Mouse (Mus musculus): ENCODE measurements around the gene Ppp4r1. TPM values are rescaled to one million over a fixed set of nuclear protein-coding genes. Genes with fewer than 3 reads are reported as not detected.

The Ppp4r1 gene
- 51.0 and 58.0 TPM in 2 replicates for polyA plus RNA-seq (2014; fragmentation: Nextera tagmentation; extraction: Ambion mirVana)

DNA sequence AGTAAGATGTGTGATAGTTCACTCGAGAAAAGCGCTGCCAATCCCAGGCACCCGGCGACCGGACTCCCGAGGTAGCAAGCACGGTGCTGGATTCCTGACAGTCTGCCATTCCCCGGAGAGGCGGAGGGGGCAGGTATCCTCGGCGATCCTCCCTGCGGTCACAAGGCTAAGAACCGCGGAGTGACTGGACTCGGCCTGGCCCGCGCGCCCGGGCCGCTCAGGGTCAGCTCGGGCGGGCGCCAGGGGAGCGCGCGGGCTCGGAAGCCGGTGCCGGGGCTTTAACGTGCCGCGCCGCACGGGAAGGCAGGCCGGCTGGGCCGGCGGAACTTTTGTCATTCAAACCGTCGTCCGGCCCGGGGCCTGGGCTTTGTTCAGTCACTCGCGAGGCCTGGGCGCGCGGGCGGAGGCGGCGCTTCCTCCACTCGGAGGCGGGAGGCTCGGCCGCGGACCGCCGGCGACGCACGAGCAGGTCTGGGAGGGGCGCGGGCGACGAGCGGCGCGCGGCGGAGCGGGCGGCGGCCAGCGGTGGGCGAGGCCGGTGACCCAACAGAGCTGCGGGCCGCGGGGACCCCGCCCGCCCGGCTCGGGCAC lies at the start of gene Ppp4r1:
Gene Ppp4r1 (plus strand): TSS at position 23 of the 591 bp plus-strand sequence.
- H3K9ac ChIP-seq (ENCODE audit: low read length): peak within 1 kb of the TSS; percentile 99
- no peaks in the 10 kb centered on the region for H3K36me3 ChIP-seq (ENCODE audit: control insufficient read depth, insufficient read depth, low read length)
- H3K4me2 ChIP-seq: peak within 1 kb of the TSS; percentile 69
- DNase-seq (ENCODE audit: low spot score, missing footprints): peak; percentile 97
- peaks cover 11% of the 10 kb centered on the region for H3K4me1 ChIP-seq (ENCODE audit: control insufficient read depth, insufficient read depth, low read length)
- H3K27me3 ChIP-seq (ENCODE audit: control insufficient read depth, insufficient read depth, low read length): no peaks in the 10 kb centered on the region
- no peaks in the 10 kb centered on the region; the same call in 1 of the 2 replicates for H3K9me3 ChIP-seq (ENCODE audit: control insufficient read depth, low read length)
- H3K27ac ChIP-seq (ENCODE audit: low read depth, low read length): peak within 1 kb of the TSS; percentile 99
- under 1% methylated on average over 51 of the region's 81 CpGs for WGBS
- peak; percentile 88 for ATAC-seq (ENCODE audit: low FRiP score)
- peak within 1 kb of the TSS; percentile 95 for H3K4me3 ChIP-seq (ENCODE audit: low read depth, low read length)

DNA sequence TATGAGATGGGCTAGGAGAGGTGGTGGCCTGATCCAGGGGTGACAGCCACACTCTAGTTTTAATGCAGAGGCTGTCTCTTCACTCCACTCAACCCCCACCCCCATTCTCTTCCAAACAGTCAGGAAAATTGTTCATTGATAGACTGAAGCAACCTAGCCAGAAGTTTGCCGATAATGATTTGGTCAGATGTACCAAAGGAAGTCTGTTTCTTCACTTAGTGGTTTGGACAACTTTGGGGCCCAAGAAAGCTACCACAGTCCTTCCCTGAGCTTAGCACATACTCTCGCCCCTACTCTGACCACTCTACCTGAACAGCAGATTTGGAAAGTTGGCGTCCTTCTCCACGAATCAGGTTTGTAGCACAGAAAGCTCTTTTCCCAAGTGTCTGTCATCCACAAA lies 49.7 kb upstream of the Ppp4r1 start:
- Histone ChIP-seq H3K27me3 (ENCODE audit: control insufficient read depth, insufficient read depth, low read length) (no peaks in the 10 kb centered on the region), H3K27ac (ENCODE audit: low read depth, low read length) (no peak overlapping the region), H3K9ac (ENCODE audit: low read length) (no peak overlapping the region), H3K9me3 (ENCODE audit: control insufficient read depth, low read length) (no peaks in the 10 kb centered on the region), H3K36me3 (ENCODE audit: control insufficient read depth, insufficient read depth, low read length) (no peaks in the 10 kb centered on the region), H3K4me1 (ENCODE audit: control insufficient read depth, insufficient read depth, low read length) (no peaks in the 10 kb centered on the region), H3K4me3 (ENCODE audit: low read depth, low read length) (no peak overlapping the region), H3K4me2 (no peak overlapping the region)
- ATAC-seq (ENCODE audit: low FRiP score): no peak
- 85% methylated on average over 4 of the region's 4 CpGs for WGBS
- no peak for DNase-seq (ENCODE audit: low spot score, missing footprints)

DNA sequence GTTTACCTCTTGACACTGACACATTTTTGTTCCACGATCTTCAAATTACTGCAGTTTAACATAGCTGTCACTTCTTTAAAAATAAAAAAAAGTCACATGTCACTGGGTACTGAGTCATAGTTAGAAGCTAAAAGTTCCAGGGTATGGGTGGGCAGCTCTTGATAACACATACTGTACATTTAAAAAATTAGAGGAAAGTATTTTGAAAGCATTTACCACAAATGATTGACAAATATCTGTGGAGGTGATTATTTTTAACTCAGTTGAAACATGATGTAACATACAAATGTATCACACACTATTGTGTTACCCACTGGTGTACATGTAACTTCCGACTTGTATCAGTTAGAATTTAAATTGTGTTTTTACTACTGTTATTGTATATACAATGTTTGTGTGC lies 47.3 kb upstream of the Ppp4r1 start:
- Histone ChIP-seq H3K4me2 (no peak overlapping the region), H3K36me3 (ENCODE audit: control insufficient read depth, insufficient read depth, low read length) (no peaks in the 10 kb centered on the region), H3K4me1 (ENCODE audit: control insufficient read depth, insufficient read depth, low read length) (no peaks in the 10 kb centered on the region), H3K27ac (ENCODE audit: low read depth, low read length) (no peak overlapping the region), H3K27me3 (ENCODE audit: control insufficient read depth, insufficient read depth, low read length) (no peaks in the 10 kb centered on the region), H3K4me3 (ENCODE audit: low read depth, low read length) (no peak overlapping the region), H3K9me3 (ENCODE audit: control insufficient read depth, low read length) (no peaks in the 10 kb centered on the region), H3K9ac (ENCODE audit: low read length) (no peak overlapping the region)
- DNase-seq (ENCODE audit: low spot score, missing footprints) (no peak), ATAC-seq (ENCODE audit: low FRiP score) (no peak)
- WGBS: 93% methylated on average over 2 of the region's 2 CpGs

DNA sequence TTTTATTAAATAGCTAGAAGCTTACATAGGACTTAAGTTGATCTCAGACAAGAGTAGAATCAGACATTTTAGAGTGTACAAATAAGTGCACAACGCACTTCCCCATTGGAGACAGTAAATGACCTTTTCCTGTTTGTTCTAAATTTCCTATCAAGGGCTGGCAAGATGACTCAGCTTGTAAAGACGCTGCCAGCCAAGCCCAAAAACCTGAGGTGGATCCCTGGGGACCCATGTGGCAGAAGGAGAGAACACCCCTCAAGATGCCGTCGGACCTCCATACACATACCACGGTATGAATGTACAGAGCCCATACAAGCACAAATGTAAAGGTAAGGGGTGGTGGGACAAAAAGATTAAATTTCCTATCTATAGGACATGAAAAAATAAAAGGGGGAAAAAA lies 45.2 kb upstream of the Ppp4r1 start:
- DNase-seq (ENCODE audit: low spot score, missing footprints) (no peak), ATAC-seq (ENCODE audit: low FRiP score) (no peak)
- WGBS: 94% methylated on average over 5 of the region's 5 CpGs
- H3K36me3 ChIP-seq (ENCODE audit: control insufficient read depth, insufficient read depth, low read length): no peaks in the 10 kb centered on the region
- no peak overlapping the region for H3K9ac ChIP-seq (ENCODE audit: low read length)
- no peak overlapping the region for H3K4me3 ChIP-seq (ENCODE audit: low read depth, low read length)
- H3K4me1 ChIP-seq (ENCODE audit: control insufficient read depth, insufficient read depth, low read length): 0 out of 2 replicates have a peak, but pooled peaks cover under 1% of the 10 kb centered on the region
- H3K4me2 ChIP-seq: no peak overlapping the region
- no peaks in the 10 kb centered on the region for H3K27me3 ChIP-seq (ENCODE audit: control insufficient read depth, insufficient read depth, low read length)
- no peak overlapping the region for H3K27ac ChIP-seq (ENCODE audit: low read depth, low read length)
- H3K9me3 ChIP-seq (ENCODE audit: control insufficient read depth, low read length): no peaks in the 10 kb centered on the region

DNA sequence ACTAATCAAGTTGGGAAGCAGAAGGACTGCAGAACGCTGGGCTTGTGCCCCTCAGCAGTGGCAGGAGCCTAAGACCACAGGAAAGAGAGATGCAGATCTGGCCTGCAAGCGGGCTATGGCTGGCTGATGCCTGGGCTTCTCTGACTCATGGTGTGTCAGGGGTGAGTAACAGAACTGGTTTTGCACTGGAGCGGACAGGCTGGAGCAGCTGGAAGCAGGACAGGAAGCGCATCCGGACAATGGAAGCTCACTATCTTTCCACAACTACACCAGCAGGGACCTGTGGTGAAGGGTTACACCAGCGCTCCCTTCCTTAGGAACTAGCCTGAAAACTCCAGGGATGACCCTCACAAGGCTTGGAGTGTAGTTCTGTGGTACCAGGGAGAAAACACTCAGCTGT lies 44.8 kb upstream of the Ppp4r1 start:
- H3K27ac ChIP-seq (ENCODE audit: low read depth, low read length): no peak overlapping the region
- H3K4me3 ChIP-seq (ENCODE audit: low read depth, low read length): no peak overlapping the region
- no peak for DNase-seq (ENCODE audit: low spot score, missing footprints)
- no peaks in the 10 kb centered on the region for H3K27me3 ChIP-seq (ENCODE audit: control insufficient read depth, insufficient read depth, low read length)
- no peak overlapping the region for H3K9ac ChIP-seq (ENCODE audit: low read length)
- no peak for ATAC-seq (ENCODE audit: low FRiP score)
- WGBS: 86% methylated on average over 6 of the region's 6 CpGs
- H3K36me3 ChIP-seq (ENCODE audit: control insufficient read depth, insufficient read depth, low read length): no peaks in the 10 kb centered on the region
- 0 out of 2 replicates have a peak, but pooled peaks cover 3% of the 10 kb centered on the region for H3K4me1 ChIP-seq (ENCODE audit: control insufficient read depth, insufficient read depth, low read length)
- H3K4me2 ChIP-seq: no peak overlapping the region
- no peaks in the 10 kb centered on the region for H3K9me3 ChIP-seq (ENCODE audit: control insufficient read depth, low read length)

DNA sequence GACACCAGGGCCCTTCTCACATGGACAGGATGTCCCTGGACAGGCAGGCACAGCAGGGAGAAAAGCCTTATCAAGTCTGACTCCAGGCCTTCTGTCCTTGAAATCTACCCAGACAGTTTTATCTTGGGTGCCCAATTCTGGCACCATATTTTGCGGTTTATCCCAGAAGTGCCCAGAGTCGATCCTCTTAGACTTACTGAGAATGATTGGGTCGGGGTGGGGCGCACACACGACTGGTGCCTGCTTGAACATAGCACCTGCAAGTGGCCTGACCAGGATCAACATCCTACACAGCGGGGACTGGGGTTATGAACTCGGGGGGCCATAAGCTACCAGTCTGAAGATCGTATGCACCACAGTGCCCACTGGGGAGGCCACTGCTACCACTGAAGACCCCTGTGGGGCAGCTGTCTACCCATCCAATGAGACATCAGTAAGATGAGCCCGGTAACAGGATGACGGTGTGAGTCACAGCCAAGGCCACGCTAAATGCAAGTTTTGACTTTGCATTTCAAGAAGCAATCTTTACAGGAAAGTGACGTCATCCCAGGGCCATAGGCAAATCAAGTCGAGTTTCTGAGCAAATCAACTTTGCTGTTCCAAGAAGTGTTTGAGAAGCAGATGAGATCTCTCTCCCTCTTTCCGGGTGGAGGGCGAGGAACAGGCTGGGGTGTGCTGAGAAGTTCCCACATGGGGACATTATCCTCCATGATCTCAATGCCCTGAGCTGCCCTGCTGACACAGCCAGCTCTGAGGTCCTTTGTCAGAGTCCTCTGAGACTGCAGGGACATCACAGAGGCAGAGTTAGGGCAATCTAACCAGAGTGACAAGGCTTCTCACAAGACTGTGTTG lies 42.3 kb upstream of the Ppp4r1 start:
- DNase-seq (ENCODE audit: low spot score, missing footprints) (no peak), ATAC-seq (ENCODE audit: low FRiP score) (no peak)
- 86% methylated on average over 15 of the region's 15 CpGs for WGBS
- Histone ChIP-seq H3K4me2 (no peak overlapping the region), H3K36me3 (ENCODE audit: control insufficient read depth, insufficient read depth, low read length) (no peaks in the 10 kb centered on the region), H3K4me3 (ENCODE audit: low read depth, low read length) (no peak overlapping the region), H3K9me3 (ENCODE audit: control insufficient read depth, low read length) (no peaks in the 10 kb centered on the region), H3K27me3 (ENCODE audit: control insufficient read depth, insufficient read depth, low read length) (no peaks in the 10 kb centered on the region), H3K27ac (ENCODE audit: low read depth, low read length) (no peak overlapping the region), H3K9ac (ENCODE audit: low read length) (no peak overlapping the region), H3K4me1 (ENCODE audit: control insufficient read depth, insufficient read depth, low read length) (0 out of 2 replicates have a peak, but pooled peaks cover 3% of the 10 kb centered on the region)

DNA sequence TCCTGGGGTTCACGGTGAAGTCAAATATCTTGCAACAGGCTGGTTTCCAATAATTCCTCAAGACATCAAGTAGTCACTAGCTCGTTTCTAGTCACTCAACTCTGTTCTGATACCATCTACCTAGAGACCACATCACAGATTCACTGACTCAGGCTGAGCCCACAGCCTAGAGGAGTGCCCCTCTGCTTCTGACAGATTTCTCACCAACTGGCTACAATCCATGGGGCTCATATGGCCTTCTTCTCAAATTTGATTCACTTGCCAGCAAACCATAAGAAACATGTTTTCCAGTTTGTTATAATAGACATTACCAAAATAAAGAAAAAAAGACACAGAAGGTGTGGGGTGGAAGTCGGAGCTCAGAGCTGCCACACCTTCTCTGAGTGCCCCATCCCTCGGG lies 40.8 kb upstream of the Ppp4r1 start:
- Histone ChIP-seq H3K9ac (ENCODE audit: low read length) (no peak overlapping the region), H3K4me3 (ENCODE audit: low read depth, low read length) (no peak overlapping the region), H3K27me3 (ENCODE audit: control insufficient read depth, insufficient read depth, low read length) (no peaks in the 10 kb centered on the region), H3K27ac (ENCODE audit: low read depth, low read length) (no peak overlapping the region), H3K36me3 (ENCODE audit: control insufficient read depth, insufficient read depth, low read length) (no peaks in the 10 kb centered on the region), H3K4me2 (no peak overlapping the region), H3K9me3 (ENCODE audit: control insufficient read depth, low read length) (no peaks in the 10 kb centered on the region), H3K4me1 (ENCODE audit: control insufficient read depth, insufficient read depth, low read length) (0 out of 2 replicates have a peak, but pooled peaks cover 3% of the 10 kb centered on the region)
- 95% methylated on average over 4 of the region's 4 CpGs for WGBS
- no peak for ATAC-seq (ENCODE audit: low FRiP score)
- DNase-seq (ENCODE audit: low spot score, missing footprints): no peak

DNA sequence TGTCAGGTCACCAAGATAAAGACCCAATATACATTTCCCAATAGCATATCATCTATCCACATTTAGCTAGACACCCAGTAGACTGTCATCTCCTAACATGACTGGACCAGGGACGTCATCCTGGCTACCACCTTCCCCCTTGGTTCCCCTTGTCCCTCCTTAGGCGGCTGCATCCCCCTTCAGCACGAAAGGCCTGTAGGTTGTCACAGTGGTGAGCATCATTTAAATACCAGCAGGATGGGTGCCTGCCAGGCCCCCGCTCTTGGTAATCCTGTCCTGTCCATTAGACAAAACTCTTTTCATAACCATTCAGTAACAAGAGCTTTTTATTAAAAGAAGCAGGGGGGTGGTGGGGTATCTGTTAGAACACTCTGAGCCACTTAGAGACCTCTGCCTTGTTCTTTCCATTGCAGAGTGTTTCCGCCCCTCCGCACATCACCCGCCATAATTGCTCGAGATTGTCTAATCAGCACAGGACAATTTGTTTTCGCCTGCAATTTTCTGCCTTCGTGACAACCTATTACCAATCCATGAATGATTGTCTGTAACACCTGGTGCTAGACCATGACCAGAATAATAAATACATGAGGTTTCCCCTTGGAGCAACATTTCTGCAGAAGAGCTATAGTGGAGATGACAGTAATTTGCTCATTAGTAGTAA lies 40.0 kb upstream of the Ppp4r1 start:
- no peak for DNase-seq (ENCODE audit: low spot score, missing footprints)
- 70% methylated on average over 10 of the region's 10 CpGs for WGBS
- H3K27ac ChIP-seq (ENCODE audit: low read depth, low read length): peak overlapping the region; percentile 26; the same call in 1 of the 2 replicates

More for the DNA sequence above, 40.0 kb upstream of the Ppp4r1 start:
- H3K27me3 ChIP-seq (ENCODE audit: control insufficient read depth, insufficient read depth, low read length): no peaks in the 10 kb centered on the region
- H3K9ac ChIP-seq (ENCODE audit: low read length): no peak overlapping the region
- no peaks in the 10 kb centered on the region for H3K9me3 ChIP-seq (ENCODE audit: control insufficient read depth, low read length)
- H3K4me2 ChIP-seq: no peak overlapping the region
- peak; percentile 55; the same call in 1 of the 2 replicates for ATAC-seq (ENCODE audit: low FRiP score)
- 0 out of 2 replicates have a peak, but pooled peaks cover 5% of the 10 kb centered on the region for H3K4me1 ChIP-seq (ENCODE audit: control insufficient read depth, insufficient read depth, low read length)
- no peak overlapping the region for H3K4me3 ChIP-seq (ENCODE audit: low read depth, low read length)
- H3K36me3 ChIP-seq (ENCODE audit: control insufficient read depth, insufficient read depth, low read length): no peaks in the 10 kb centered on the region
